Mouse (Mus musculus) ovary, adult 18-20 months (tissue): Measurements from ENCODE around the gene 5730522E02Rik.

Source experiments
- DNase-seq: peaks from one replicate; pipeline ENCODE4 v3.0.0; 2022; ENCODE audit warnings: low spot score, mixed read lengths

5730522E02Rik gene

DNA sequence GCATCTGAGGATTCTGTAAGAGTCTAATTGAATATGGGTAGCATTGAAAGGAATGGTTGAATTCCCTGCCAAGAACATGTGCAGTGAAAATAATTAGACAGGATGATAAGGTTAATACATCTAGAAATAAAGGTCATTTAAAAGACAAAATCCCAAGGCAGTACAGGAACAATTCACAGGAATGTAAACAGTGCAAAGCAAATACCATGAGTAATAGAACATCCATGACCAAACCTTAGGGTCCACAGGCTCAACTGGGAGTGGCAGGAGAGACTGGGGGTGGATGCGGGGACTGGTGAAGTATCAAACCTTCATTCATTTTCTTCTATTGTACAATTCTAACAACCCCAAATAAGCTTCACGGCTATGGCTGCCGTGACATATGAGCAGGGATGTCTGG lies 536.4 kb downstream of the 5730522E02Rik start:
- no peak for DNase-seq

DNA sequence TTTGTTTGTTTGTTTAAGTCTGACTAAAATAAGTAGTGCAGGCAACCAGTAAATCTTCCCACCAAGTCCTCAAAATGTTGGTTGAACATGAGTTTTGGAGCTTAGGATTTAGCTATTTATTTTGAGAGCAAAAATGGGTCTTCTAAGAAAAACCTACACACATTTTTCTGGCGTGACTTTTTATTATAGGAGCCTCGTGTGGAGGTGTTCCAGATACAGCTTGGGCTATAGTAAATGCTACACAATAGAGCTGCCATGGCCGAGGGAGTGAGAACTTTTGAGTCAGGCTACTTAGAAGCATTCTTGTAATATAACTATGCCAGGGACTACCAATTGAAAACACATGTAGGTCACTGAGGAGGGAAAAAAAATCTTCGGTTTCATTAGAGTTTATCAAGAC lies 540.5 kb downstream of the 5730522E02Rik start:
- no peak for DNase-seq

DNA sequence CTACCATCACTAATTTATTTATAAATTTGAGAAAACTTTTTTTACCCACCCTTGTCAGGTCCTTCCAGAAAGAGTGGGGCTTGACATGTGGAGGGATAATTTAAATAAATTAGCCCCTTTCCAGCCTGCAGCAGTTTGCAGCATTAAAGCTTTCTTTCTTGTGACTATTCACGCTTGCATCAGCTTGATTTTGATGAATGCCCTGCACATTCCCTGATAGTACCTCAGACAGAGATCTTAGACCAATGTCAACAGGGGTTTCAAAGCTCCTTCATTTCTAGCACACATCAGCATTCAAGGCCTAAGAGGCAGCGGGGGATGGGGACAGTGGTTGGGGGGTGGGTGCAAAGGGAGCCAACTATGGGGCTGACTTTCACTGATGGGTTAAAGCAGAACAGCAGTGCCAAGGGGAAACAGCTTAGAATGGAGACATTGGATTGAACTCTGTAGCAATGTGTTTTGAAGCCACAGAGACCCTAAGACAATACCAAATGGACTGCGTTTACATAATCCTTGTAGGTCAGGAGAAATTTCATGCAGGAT lies 545.9 kb downstream of the 5730522E02Rik start:
- no peak for DNase-seq

DNA sequence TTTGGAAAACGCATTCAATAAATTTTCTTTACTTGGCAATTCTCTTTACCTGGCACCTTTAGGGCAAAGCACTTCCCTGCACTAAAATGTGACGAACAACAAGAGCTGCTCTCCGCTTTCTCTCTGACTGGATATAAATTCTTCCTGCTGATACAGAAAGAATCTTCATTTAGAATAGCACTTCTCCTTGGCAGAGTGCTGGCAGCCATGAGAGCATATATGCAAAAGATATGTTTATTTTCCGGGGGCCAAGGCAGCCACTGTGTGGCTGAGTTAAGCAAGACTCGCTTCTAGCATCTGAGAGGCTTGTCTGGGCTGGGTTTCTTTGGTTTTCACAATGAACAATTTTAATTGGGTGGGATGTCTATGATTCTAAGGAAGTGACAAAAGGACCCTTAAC lies 564.3 kb downstream of the 5730522E02Rik start:
- no peak for DNase-seq

DNA sequence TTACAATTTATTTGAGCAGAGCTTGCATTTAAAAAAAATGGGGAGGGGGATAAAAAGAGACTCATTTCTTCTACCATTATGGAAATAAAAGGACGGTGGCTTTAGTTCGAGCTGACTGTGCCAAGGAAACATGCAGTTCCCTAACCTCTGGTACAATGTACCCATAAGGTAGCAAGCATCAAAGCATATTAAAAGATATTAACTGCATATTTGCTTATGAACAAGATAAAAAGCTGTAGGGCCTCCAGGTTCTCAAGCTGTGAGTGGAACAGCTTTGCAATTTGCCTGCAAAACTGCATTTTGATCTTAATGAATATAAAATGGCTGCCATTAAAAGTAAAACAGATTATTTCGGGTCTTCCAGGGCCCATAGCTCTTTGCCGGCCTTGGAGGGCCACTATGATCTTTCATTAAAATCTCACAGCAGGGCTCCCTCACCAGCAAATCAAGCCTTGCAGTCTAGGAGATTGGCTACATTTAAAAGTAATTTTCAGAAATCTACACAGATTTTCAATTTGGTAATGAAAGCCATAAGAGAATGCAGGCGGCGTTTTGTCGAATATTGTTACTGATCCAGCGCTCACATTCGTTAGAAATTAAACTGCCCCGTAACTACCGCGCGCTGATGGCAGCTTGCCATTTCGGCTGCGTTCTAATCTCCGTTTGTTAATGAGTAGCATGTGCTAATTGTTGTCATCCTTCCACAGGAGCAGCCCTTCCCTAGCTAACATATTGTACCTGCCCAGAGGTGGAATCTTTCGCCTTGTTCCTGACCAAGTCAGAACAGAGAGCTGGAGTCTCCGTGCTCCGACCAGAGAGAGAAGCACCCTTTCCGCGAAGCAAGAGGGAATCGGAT lies 565.6 kb downstream of the 5730522E02Rik start:
- no peak for DNase-seq

- DNase-seq: no peak
Observed at GRCm38 (mm10) chr11:25606886-25607285, 603.7 kb downstream of the 5730522E02Rik start.

DNA sequence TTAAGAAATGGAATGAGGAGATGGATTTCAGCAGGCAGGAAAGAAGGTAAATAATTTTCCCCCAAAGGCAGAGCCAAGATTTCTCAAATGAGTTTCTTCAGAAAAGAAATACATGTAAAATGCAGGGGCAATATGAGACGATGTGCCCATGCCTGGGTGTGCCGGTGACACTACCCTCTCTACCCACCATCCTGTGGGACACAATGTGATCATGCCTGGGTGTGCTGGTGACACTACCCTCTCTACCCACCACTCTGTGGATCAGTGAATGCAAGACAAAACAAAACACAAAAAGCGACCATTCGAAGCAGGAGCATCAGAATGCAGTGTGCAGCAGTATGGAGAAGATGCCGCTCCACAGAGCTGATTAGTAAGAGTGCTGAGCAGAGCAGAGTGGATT lies 610.5 kb downstream of the 5730522E02Rik start:
- DNase-seq: no peak

DNA sequence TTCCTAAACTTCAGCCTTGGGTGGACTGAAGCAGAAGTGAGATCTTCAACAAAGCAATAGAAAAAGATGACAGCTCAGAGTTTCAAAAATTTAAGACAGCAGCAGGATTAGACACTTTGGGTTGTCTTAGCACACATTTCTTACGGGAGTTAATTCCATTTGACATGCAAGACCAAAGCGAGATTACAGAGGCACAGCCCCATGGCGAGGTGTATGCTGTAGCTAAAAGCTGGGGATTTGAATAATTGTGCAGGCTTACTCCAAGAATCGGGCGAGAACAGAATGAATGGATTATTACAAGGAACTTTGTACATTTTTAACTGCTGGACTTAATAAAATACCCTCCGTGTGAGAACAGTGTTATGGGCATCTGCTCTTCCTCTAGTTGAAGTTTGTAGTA lies 615.3 kb downstream of the 5730522E02Rik start:
- no peak for DNase-seq

GRCm38 (mm10) chr11:25594780-25595179 lies 615.8 kb downstream of the 5730522E02Rik start:
- DNase-seq: no peak

GRCm38 (mm10) chr11:25592268-25592667 lies 618.3 kb downstream of the 5730522E02Rik start:
- DNase-seq: no peak

DNA sequence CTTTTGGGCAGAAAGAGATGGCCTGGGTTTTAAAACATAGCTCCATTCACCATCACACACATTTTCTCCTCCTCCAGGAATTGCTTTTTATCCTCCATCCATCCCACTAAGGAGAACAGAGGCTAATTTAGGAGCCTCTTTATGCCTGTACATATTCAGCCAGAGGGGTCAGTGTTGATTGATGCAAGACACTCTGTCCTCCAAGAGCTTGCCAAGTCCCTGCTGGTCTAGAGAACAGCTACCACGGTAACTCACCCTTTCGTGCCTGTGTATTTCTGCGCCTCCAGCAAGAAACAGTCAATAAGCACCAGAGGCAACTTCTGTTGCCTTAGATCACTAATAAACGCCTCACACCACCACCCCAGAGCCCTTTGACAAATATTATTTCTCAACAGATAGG lies 620.3 kb downstream of the 5730522E02Rik start:
- no peak for DNase-seq

DNA sequence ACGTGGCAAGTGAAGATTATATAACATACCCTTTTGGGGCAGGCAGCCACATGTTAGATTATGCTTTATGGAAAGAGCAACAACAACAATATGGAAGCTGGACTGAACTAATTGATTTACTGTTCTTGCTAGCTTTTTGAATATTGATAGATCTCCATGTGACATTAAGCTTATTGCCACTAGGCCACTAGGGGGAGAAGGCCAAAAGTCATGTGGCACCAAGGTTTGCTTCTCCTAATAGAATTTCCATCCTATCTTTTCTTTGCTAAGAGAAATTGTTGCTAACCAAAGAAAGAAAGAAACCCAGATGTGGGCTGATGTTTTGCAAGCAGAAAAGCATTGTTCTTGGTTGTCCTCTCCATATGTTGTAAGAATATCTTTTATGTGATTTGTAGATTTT lies 621.1 kb downstream of the 5730522E02Rik start:
- DNase-seq: no peak

- no peak for DNase-seq
Observed at GRCm38 (mm10) chr11:25574129-25574465, 636.5 kb downstream of the 5730522E02Rik start.

GRCm38 (mm10) chr11:25573408-25574128 lies 637.0 kb downstream of the 5730522E02Rik start:
- DNase-seq: no peak

- no peak for DNase-seq
Observed at GRCm38 (mm10) chr11:25571396-25571795, 639.2 kb downstream of the 5730522E02Rik start.
